Mouse (Mus musculus) frontal cortex, adult (tissue): ENCODE measurements at regions not wholly inside any gene's neighbourhood (a gene's known extent, or its start where the extent isn't known, plus 50 kb on each side); places are given as distances from the start of the nearest gene placed in this dataset.
A peak's percentile ranks its signal among the peaks of the same experiment; 100 is the strongest.

ENCODE experiments used
- ATAC-seq: cut with Nextera tagmentation; 2 replicates; pipeline ENCODE4 v1.9.2; 2017; ENCODE audit warnings: mild to moderate bottlenecking, moderate library complexity, mixed read lengths; ENCODE audit not compliant: low TSS enrichment

DNA sequence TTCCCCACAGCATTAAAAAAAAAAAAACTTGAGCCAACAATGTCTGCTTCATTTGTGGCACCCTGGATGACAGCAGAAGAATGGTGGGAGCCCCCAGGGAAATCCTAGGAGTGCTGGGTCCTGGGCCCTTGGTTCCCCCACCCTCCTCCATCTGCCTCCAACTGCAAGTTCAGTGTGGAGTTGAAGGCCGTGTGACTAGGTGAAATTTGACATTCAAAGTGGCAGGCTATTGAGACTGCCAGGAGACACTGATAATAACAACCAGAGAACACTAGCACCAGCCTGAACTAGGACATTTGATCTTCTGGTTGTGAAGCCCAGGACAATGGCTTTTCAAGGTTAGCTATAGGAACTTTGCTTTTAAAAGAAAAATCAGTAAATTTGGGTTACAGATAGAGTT, 74.0 kb downstream of the Adamts15 start:
- no peak for ATAC-seq

DNA sequence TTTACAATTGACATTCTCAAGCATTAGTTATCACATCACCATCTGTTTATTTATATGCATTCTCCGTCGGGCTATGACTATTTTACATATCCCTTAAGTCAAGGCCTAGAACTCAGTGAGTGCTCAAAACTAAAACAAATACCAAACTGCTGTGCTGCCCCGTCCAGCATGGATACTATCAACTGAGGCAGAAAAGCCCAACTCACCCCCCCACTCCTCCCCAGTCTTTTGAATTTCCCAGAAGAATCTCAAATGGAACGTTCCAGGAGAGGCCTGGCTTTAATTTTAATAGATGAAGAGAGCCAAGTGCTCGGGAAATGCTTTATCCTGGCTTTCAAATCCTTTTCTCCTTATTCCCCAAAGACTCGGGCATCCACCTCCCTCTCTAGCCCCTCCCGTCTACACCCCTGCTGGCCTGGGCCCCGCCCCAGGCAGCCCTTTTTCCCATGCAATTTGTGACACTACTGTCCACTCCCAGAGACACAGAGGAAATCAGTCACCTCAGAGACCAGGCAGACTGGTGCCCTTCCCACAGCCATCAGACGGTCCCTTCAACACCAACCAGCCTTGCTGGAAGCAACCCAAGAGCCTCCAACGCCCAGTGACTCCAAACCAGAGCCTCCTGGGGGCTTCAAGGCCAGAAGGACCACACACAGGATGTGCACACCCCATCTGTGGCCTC, 76.5 kb downstream of the Adamts15 start:
- ATAC-seq: no peak

DNA sequence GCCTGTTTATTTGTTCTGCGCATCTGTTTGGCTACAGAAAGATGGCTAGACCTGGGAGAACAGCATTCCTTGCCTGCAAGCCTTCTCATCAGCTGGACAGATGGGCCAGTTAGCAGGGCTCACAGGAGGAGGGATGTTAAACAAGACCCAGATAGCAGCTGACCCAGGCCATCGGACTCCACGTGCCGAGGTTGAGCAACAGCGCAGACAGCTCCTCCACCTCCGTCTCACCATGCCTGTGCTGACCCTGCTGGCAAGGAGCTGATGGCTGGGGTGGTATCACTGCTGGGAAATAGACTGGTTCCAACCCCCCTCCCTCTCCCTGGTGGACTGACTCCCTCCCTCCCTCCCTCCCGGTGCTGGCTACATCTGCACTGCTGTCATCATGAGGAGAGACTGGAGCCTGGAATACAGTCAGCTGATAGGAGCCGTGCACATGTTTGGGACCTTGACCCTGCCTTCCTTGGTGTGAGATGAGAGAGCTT, 78.1 kb downstream of the Adamts15 start:
- no peak for ATAC-seq

DNA sequence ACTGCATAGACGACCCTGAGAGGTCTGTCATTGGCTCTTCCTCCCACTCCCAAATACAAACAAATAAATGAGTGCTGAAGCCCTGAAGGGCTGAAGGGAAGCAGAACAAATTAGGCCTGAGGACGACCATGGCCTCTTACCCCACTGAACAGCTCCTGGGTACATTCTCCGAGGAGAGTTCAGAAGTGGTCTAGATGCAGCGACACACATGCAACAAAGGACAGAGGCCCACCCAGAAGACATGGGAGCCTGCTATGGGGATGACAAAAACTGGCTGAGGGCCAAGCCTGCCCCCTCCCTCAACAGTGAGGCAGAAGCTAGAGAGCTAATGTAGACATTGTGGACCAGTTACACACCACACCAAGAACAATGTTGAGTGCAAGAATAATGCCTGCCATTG, 87.3 kb downstream of the Adamts15 start:
- no peak for ATAC-seq

DNA sequence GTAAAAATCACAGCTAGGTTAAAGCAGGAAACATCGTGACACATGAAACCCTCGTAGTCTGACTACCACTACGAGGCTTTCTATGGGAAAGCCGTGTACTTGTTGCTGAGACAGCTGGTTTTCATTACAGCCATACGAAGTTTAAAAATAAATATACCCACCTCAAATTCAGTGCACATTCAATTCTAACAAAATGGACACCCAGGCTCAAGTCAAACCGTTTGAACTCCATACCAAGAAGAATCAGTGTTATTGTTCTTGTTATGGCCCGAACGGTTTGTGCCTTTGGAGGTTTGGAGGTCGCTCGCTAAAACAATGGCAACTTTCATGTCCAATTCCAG, 87.7 kb downstream of the Adamts15 start:
- no peak for ATAC-seq

DNA sequence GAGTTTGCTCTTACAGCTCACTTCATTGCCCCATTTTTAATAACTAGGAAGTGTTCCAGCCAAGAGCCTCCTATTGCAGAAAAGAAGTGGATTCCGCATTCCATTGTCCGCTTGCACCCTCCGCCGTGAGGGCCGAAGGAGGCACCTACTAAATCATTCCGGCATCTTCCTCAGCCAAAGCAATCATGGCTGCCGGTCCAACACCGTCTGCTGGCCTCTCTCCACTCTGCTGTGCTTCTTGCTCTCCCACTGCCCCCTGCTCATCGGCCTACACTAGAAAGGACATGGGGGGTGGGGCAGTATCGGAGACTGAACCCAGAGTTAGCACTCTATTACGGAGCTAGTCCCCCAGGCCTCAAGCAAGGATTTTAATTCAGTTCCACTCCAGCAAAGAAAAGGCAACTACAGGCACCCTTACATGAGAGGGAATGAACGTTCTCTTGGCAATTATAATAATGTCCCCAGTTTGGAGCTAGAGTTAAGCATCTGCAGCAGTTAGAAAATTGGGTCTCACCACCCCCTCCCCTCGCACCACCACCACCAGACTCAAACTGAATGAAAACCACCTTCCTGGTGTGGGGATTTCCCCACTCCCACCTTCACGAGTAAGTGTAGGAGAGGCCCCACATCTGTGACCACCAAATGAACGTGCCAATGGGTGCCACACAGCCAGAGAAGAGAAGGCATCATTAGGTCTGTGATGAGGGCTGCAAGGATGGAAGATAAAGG, 88.3 kb downstream of the Adamts15 start:
- no peak for ATAC-seq

DNA sequence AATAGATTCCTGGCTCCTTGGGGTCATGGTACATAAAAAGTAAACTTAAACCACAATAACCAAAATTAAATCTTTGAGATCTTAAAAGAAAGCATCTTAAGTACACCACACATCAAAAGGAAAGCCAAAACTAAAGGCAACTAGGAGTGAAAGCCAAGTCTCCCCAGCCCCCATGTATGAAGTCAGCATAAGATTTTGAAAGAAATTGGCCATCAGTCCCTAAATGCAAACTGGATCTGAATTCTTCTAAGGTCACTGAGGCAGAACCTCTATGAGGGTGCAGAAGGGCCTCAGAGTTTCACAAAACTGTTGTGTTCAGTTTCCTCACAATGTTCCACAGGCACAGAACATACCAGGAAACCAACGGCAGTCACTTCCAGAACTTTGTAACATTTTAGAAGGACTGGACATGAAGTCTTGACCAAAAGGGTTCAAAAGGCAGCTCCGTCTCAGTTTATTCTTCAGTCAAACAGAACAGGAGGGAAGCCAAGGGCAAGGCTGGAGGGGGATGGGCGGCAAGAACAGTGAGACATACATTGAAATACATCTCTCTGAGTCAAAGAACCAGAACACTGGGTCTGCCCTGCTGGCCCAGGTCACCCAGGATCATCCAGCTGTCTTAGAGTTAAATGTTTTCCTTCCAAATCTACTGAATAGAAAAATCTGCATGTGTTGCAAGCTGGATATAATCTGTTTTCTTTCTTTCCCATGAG, 92.9 kb downstream of the Adamts15 start:
- no peak for ATAC-seq

DNA sequence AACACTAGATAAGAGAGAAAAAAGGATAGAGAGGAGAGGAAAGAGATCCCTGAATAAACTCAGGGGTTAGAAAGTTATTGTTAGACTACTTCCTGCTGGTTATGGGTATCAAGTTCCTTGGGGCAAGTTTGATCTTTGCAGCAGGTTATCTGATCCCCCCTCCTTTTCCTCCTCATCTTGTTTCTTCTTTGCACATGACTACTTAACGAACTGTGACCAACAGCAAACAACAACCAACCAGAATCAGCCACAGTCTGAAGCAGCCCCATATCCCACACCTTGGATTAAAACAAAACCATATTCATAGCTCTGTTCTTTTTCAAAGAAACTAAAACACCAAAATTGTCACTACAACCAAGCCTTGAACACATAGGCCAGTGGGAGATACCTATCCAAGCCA, 94.5 kb downstream of the Adamts15 start:
- ATAC-seq: no peak

DNA sequence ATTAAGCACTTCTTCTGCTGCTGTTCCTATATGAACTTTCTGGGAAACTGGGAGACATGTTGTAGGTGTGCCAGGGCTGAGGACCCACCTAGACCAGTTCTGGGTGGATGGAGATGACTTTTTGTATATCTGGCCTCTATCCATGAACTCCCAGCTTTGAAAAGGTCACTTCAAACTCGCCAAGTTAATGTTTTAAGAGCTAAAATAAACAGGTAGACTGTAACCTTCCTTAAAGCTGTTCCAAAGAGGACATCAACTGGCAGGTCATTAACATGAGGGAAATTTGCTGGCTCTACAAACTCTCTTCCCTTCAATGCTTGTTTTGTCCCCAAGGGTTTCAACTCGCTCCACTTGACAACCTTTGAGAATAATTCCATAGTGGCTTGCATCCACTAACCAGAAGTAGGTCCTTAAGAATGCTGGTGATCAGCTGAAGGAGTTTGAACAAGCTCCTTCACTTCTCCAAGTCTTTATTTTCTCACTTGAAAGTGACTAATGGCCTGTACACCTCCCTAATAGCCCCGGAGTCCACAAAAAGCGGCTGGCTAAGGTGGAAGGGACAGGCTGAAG, 98.1 kb downstream of the Adamts15 start:
- ATAC-seq: no peak

DNA sequence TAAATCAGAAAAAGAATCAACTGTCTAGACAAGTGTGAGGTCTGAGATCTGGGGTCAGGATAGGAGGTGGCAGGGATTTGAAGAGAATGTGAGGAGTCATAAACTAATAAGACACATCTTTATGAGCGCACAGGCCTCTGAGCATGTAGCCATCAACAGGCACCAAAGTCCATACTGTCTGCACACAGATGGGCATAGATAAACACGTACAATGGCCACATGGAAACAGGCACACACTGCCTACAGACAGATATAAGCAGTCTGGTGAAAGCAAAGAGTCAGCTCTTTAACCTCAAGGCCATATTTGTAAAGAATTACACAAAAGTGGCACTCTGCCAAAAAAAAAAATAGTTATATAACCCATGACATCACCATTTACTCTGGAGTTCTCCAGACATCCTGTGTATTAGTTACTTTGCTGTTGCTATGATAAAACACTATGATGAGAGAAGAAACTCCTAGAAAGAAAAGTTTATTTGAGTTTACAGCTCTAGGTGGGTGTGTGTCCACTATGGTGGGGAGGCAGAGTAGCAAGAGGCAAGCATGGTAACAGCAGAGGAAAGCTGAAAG, 101.4 kb downstream of the Adamts15 start:
- no peak for ATAC-seq

DNA sequence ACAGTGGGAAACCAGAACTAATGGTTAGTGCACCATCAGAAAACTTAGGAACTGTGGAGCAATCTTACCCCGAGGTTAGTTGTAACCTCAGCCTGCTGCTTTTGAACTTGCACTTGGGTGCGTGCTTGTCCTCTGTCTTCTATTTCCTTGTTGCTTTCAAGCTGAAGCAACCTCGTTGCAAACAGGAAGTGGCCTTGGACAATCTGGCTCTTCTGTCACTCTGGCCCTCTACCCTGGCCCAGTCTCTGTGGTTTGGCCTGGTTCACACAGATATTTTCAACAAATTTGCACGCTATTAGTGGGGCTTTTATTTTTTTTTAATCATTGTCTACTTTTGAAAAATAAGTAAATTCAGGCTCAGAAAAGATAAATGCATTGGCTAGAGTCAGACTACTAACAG, 109.0 kb downstream of the Adamts15 start:
- no peak for ATAC-seq

DNA sequence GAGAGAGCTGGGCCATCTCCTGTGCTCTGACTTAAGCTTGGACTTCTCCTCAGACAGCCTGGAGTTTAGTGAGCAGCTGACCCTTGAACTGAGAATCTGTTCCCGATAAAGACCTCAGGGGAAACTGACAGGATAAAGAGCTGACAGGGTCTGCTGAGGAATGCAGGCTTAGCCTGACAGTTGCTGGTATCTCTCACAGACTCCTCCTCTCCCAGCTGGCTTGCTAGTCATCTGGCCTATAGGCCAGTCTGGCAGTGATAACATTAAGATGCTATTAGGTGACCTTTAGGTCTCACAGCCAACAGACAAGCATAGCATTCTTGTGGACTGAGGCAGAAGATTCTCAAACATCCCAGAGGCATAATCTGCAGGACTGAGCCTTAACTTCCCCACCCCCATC, 111.4 kb downstream of the Adamts15 start:
- ATAC-seq: no peak

DNA sequence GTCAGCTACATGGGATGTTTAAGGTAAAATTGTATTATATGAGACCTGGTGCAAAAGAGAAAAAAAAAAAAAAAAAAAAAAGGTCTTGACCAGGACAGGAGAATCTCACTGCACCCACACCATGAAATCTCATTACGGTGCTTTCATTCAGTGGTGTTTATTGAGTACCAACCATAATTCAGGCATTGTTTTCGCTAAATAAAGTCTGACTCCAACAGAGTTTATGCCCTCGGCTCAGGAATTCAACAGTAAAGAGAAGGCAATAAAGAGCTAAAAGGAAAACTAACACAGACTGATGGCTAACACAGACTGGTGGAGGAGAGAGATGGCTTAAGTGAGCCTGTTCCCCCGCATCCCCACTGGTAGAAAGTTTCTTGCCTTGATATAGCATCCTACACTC, 112.0 kb downstream of the Adamts15 start:
- ATAC-seq: no peak

DNA sequence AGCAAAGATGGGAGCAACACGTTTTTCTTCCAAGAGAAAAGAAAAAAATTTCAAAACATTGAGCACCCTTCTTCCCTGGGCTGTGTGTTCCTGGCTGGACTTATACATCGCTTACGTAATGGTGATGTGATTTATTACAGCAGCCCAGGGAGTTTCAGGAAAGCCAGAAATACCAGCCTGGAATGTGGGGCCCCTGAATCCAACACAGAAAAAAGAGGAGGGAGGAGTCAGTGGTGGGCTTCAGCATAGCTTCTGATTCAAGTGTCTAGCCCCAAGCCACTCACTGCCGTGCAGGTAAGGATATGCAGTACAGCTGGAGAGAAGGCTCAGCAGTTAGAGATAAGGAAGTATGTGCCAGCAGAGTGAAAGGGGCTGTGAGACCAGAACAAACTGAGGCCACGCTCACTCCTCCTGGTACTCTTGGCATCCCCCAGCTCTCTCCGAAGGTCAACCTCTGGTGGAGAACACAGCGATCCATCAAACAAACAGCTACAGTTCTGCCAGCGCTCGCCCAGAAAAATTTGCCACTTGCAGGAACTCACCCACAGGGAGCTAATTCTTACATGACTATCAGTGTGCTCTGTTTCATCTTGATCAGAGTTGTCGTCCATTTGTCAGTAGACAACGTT, 113.3 kb downstream of the Adamts15 start:
- ATAC-seq: no peak

DNA sequence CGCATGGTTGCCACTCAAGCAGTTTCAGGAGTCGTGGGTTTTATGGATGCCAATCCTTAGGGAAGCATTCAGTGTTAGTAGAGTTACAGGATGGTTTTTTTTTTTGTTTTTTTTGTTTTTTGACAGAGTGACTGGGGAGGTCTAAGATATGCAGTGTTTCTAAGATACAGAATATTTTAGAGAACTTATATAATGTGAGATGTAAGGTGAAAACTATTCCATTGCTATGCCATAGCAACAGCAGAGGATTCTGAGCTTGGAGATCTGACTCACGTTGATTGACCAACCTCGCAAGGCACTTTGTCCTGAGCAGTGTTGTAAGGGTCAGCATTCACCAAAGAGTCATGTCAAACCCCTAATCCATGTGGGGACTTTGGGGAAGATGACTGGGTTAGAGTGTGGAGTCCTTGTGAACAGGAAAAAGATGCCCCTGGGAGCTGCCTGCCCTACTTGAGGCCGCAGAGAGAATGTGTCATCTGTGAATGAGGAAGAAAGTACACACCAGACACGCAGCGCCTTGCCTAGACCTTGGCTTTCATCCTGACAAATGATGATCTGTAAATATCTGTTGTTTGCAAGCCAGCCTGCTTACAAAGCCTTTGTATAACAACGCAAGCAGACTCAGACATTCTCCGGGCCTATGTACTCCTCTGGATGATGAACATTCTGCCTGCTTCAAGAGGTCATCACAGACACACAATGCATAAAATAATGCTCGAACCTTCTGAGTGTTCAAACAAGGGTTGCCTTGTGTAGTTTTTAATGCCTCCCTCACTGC, 118.3 kb downstream of the Adamts15 start:
- ATAC-seq: peak; percentile 90

DNA sequence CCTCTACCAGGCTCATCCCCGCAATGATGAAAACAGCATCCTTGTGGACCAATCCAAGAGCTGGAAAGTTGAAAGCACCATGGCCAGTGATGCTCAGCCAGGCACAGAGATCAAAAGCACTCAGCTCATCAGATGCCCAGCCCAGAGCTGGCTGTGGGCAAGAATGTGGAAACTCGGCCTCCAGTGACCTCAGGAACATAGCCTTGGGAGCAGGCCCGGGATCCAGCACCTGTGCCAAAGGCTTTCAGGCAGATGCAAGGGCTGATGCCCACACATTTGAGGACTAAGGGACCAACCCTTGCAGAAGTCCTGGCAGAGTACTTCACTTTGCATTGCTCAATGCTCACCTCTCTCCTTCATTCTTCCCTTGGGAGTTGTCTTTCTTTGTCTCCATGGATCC, 119.4 kb downstream of the Adamts15 start:
- no peak for ATAC-seq

DNA sequence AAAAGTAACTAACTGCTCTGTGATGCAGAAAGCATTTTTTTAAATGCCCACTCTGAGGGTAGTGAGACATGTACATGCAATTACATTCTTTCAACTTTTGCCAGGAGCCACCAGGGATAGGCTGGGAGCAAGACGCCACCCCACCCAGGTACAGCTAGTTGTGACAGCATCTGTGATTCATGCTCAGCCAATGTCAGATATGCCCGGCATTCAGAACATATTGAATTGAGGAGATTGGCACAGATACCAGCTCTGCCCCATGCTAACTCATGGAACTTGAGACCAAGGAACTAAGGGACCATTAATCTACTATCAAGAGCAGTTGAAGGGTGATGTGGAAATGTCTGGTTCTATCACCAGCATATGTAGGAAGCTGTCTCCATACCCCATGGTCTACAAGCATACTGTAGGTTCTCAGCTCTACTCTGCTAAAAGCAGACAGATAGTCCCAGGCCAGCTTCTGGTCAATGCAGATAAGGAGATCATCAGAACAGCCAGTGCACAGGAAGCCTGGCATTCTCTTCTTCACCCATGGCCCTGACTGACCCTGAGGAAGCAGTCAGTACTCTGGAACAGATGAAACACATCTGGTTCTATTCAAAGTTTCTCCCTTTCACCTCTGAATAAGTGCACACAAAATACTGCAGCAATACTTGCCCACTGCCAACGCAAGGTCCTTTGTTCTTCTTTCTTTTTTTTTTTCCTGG, 127.4 kb downstream of the Adamts15 start:
- ATAC-seq: no peak

DNA sequence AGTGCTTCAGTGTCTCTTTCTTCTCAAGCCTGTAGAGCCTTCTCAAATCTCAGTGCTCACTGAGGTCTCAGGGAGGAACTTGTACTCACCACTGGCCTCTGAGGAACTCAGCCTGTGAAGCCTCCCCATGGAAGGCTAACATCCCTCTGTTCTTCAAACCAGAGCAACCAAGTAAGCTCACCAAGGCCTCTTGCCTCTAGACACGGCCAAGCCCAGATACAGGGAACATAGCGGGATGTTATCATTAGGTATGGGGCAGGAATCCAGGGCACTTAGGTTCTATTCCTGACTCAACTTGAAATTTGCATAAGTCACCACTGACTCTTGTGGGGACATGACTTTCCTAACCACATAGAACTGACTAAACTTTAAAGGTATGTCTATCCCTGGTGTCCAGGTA, 141.0 kb downstream of the Adamts15 start:
- no peak for ATAC-seq

DNA sequence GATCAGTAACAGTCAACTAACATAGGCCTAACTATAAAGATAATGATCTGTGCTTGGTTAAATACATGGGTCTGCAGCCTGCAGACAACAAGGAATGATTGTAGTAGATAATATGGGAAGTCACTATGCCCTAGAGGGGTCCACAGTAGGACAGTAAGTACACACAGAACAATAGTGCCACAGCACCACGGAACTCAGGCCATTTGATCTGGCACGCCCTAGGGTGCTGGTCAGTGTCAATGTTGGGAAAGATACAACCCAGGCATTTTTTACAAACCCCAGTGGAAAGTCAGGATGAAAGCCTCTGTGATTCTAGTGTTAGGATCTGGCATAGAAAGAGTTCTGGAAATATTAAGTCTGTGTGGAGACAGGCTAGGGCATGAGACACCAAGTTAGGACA, 144.4 kb downstream of the Adamts15 start:
- ATAC-seq: no peak

DNA sequence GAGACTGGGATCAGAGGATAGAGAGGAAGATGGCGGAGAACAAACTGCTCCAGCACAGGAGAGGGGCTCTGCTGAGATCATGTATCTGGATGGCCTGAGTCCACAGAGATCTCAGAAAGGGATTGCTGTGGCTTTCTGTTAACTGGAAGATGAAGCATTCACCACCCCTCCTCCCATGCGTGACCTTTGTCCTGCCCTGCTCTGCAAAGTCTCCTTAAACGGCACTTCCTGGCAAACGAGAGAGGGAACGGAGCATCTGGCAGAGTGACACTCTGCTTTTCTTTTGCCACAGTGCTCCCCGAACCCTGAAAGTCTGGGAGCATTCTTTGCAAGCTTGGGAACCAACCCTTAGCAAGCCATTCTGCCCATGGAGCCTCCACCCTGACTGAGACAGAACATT, 147.1 kb downstream of the Adamts15 start:
- no peak for ATAC-seq
